Mouse (Mus musculus) natural killer cell, adult 2 months (primary cell): ENCODE measurements around the gene Smim26.
"Not testable (repeated sequence)": the region's sequence is repeated elsewhere in the genome, so short reads cannot be mapped to it uniquely, and the experiment has no call there.

Experiments
- DNase-seq, 2 experiments: peaks; one replicate each; pipeline ENCODE4 v3.0.0; 2022; ENCODE audit warnings: low spot score in 2 of 2

Gene Smim26

GRCm38 (mm10) chr2:144593951-144594651 lies at the start of gene Smim26:
Gene Smim26, plus strand, starts transcription at chr2:144594054.
- DNase-seq = peak; percentile 36 to 56

DNA sequence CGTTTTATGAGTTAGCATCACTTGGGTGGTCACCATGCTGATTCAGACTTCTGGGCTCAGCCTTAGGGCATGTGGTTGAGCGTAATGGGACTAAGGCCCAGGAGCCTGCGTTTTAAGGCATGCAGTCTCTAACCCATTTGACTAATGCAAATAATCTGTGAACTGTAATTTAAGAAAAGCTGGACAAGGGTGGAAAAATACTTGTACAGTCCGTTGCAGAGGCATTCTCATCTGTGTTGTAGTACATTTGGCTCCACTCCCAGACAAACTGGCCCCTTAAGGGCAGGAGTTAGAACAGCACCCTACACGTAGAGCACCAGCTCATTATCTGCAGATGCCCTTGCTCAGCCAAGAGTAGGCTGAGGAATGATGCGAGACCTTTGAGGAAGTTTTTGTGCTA lies 49.2 kb upstream of the Smim26 start:
- no peak for DNase-seq

GRCm38 (mm10) chr2:144545061-144545460 lies 48.8 kb upstream of the Smim26 start:
- no peak for DNase-seq

- no peak for DNase-seq
Measured at GRCm38 (mm10) chr2:144545481-144545880, 48.4 kb upstream of the Smim26 start.

GRCm38 (mm10) chr2:144547559-144547958 lies 46.3 kb upstream of the Smim26 start:
- no peak for DNase-seq

GRCm38 (mm10) chr2:144550529-144550928 lies 43.3 kb upstream of the Smim26 start, which contains the start of gene Rbbp9:
Gene Rbbp9, minus strand, starts transcription at chr2:144550869.
- peak; percentile 32 to 33 for DNase-seq

DNA sequence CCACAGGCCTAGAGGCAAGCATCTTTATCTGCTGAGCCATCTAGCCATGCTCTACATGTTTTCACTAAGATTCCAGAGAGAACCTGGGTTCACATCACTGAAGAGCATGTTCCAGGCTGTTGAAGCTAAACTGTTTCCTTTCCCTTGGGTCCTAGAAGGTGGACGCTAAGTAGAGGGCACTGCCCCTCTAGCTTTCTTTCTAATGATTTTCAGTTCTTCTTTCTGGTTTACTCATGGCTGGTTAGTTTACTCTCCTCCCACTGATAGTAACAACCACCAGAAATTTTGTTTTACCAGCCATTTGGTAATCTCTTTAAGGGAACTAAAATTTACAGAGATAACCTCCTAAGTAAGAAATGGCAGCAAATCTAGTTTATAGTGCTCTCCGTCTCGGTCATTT lies 39.9 kb upstream of the Smim26 start:
- DNase-seq = no peak

- no peak for DNase-seq
Measured at GRCm38 (mm10) chr2:144555286-144555819, 38.5 kb upstream of the Smim26 start.

- peak; percentile 95 to 96 for DNase-seq
Measured at GRCm38 (mm10) chr2:144555820-144556552, 37.9 kb upstream of the Smim26 start, which contains the start of gene Sec23b. Gene Sec23b, plus strand, starts transcription at chr2:144556229.

DNA sequence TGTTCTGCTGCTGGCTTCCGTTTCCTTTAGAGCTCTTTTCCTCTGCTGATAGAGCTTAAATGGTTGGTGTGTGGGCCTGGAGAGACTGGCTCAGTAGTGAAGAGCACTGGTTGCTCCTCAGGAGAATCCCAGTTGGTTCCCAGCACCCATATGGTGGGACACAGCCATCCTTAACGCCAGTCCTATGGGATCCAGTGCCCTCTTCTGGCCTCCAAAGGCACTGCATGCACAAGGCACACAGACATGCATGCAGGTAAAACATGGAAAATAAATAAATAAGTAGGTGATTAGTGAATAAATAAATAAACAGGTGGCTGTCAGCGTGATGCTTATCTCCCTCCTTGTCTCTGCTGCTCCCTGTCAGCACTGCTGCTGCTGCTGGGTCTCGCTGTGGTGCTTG lies 5.1 kb upstream of the Smim26 start:
- DNase-seq = no peak

- not testable (repeated sequence) for DNase-seq
Measured at GRCm38 (mm10) chr2:144593036-144593435, 818 bp upstream of the Smim26 start.

DNA sequence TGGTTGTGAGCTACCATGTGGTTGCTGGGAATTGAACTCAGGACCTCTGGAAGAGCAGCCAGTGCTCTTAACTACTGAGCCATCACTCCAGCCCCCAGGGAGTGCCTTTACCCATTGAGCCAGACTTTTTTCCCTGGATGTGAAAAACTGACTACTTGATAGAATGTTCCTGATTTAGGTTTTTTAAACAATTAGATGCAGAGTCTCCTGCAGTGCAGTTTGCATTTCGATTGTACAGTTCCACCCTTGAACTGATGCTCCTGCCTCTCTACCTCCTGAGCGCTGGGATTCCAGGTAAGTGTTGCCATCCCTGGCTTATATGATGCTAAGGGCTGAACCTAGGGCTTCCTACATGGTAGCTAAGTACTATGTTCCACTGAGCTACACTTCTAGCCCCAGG lies 4.2 kb downstream of the Smim26 start:
- DNase-seq = no peak

- peak; percentile 75 to 87 for DNase-seq
Measured at GRCm38 (mm10) chr2:144599831-144600687, 6.2 kb downstream of the Smim26 start, which contains the start of gene Dtd1. Gene Dtd1, plus strand, starts transcription at chr2:144599897.

DNA sequence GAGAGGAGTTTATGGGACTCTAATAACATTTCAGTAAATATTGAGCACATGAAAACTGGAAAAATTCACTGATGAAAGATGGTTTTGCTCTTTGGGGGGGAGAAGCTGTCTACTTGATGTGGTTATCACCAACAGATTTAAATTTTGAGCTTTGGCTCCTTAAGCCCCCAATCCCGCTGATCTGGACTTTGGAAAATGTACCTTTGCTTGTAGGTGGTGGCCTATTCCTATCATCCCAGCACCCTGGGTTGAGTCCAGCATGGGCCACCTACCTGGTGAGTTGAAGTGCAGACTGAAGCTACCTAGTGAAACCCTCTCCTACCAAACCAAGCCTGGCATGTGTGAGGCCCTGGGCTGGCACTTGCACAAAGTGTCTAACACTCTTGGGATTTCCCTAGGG lies 7.7 kb downstream of the Smim26 start:
- DNase-seq = no peak

DNA sequence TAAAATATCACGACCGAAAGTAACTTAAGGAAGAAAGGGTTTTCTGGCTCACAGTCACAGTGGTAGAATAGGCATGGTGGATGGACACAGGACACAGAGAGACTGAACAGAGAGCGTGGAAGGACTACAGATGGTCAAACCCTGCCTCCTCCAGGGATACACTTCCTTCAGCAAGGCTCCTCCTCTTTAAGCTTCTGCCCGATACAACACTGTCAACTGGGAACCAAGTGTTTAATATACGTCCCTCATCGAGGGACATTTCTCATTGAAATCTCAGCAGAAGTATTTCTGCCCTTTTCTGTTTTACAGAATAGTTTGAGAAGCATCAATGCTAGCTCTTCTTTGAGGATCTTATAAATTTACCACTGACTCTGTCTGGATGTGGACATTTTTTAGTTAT lies 20.1 kb downstream of the Smim26 start:
- DNase-seq = no peak

- DNase-seq = no peak
Measured at GRCm38 (mm10) chr2:144617074-144617874, 23.4 kb downstream of the Smim26 start.

GRCm38 (mm10) chr2:144621491-144621890 lies 27.6 kb downstream of the Smim26 start:
- DNase-seq = no peak

- no peak for DNase-seq
Measured at GRCm38 (mm10) chr2:144633551-144633950, 39.7 kb downstream of the Smim26 start.

GRCm38 (mm10) chr2:144634231-144634630 lies 40.4 kb downstream of the Smim26 start:
- no peak for DNase-seq

GRCm38 (mm10) chr2:144634729-144635128 lies 40.9 kb downstream of the Smim26 start:
- no peak for DNase-seq
